Mouse (Mus musculus): ENCODE measurements around the gene Cfap73. TPM values are rescaled to one million over a fixed set of nuclear protein-coding genes. Genes with fewer than 3 reads are reported as not detected.

Gene Cfap73
- not detected for total RNA-seq (2021)
- long read RNA-seq, experiment 1 = 0 reads
- long read RNA-seq, experiment 2 = 0 reads

- no peak for TF ChIP-seq CTCF (IDR thresholded peaks at IDR 0.05)
- DNase-seq = no peak
- H3K27ac ChIP-seq = no peak within 1 kb of the TSS
- H3K4me3 ChIP-seq = 0 out of 2 replicates have a peak within 1 kb of the TSS, but pooled peaks have one; percentile 7
- intact Hi-C loops (cut with DNase I) = no loop called here
These were observed at the start of gene Cfap73 for GRCm38 (mm10) chr5:120634131-120634530. Gene Cfap73 (minus strand): TSS chr5:120634235.

GRCm38 (mm10) chr5:120682982-120683771, 49.1 kb upstream of the Cfap73 start:
- intact Hi-C loops (cut with DNase I) = no loop called here
- H3K4me3 ChIP-seq = no peak overlapping the region
- no peak for TF ChIP-seq CTCF (IDR thresholded peaks at IDR 0.05)
- no peak overlapping the region for H3K27ac ChIP-seq
- no peak for DNase-seq

GRCm38 (mm10) chr5:120680918-120681317, 46.9 kb upstream of the Cfap73 start:
- DNase-seq = no peak
- intact Hi-C loops (cut with DNase I) = no loop called here
- no peak for TF ChIP-seq CTCF (IDR thresholded peaks at IDR 0.05)
- Histone ChIP-seq H3K4me3 (no peak overlapping the region), H3K27ac (no peak overlapping the region)

GRCm38 (mm10) chr5:120679676-120680555, 45.9 kb upstream of the Cfap73 start:
- H3K4me3 ChIP-seq = peak overlapping the region; percentile 40
- intact Hi-C loops (cut with DNase I) = loop anchor here (5.0 kb wide), 1 partner anchor 67 kb away; the partner anchor contains the start of gene Oas2
- peak; percentile 52 for TF ChIP-seq CTCF (IDR thresholded peaks at IDR 0.05)

GRCm38 (mm10) chr5:120677516-120677915, 43.5 kb upstream of the Cfap73 start:
- no peak overlapping the region for H3K27ac ChIP-seq
- no peak for TF ChIP-seq CTCF (IDR thresholded peaks at IDR 0.05)
- H3K4me3 ChIP-seq = no peak overlapping the region
- intact Hi-C loops (cut with DNase I) = loop anchor here (5.0 kb wide), 1 partner anchor 70 kb away; the partner anchor contains the start of gene Oas2
- DNase-seq = no peak

More at GRCm38 (mm10) chr5:120679676-120680555, 45.9 kb upstream of the Cfap73 start:
- H3K27ac ChIP-seq = no peak overlapping the region
- peak; percentile 77 for DNase-seq

- intact Hi-C loops (cut with DNase I) = loop anchor here (5.0 kb wide), 1 partner anchor 73 kb away; the partner anchor contains the start of gene Oas2
- Histone ChIP-seq H3K4me3 (no peak overlapping the region), H3K27ac (no peak overlapping the region)
- no peak for DNase-seq
- no peak for TF ChIP-seq CTCF (IDR thresholded peaks at IDR 0.05)
These were observed 40.5 kb upstream of the Cfap73 start for GRCm38 (mm10) chr5:120674229-120675145.

GRCm38 (mm10) chr5:120673626-120674025, 39.6 kb upstream of the Cfap73 start:
- TF ChIP-seq CTCF (IDR thresholded peaks at IDR 0.05) = peak; percentile 86

GRCm38 (mm10) chr5:120671865-120672264, 37.8 kb upstream of the Cfap73 start:
- intact Hi-C loops (cut with DNase I) = no loop called here

More at GRCm38 (mm10) chr5:120673626-120674025, 39.6 kb upstream of the Cfap73 start:
- intact Hi-C loops (cut with DNase I) = loop anchor here (1.0 kb wide), 1 partner anchor 53 kb away; no protein-coding TSS in a partner anchor
- Histone ChIP-seq H3K27ac (no peak overlapping the region), H3K4me3 (no peak overlapping the region)
- peak; percentile 72 for DNase-seq

GRCm38 (mm10) chr5:120670132-120670531, 36.1 kb upstream of the Cfap73 start:
- intact Hi-C loops (cut with DNase I) = no loop called here

More at GRCm38 (mm10) chr5:120671865-120672264, 37.8 kb upstream of the Cfap73 start:
- DNase-seq = no peak
- TF ChIP-seq CTCF (IDR thresholded peaks at IDR 0.05) = no peak
- Histone ChIP-seq H3K27ac (no peak overlapping the region), H3K4me3 (no peak overlapping the region)

GRCm38 (mm10) chr5:120668761-120669160, 34.7 kb upstream of the Cfap73 start:
- intact Hi-C loops (cut with DNase I) = no loop called here
- no peak overlapping the region for H3K4me3 ChIP-seq
- no peak overlapping the region for H3K27ac ChIP-seq
- no peak for TF ChIP-seq CTCF (IDR thresholded peaks at IDR 0.05)
- DNase-seq = no peak

More at GRCm38 (mm10) chr5:120670132-120670531, 36.1 kb upstream of the Cfap73 start:
- Histone ChIP-seq H3K4me3 (no peak overlapping the region), H3K27ac (no peak overlapping the region)
- DNase-seq = no peak
- TF ChIP-seq CTCF (IDR thresholded peaks at IDR 0.05) = no peak

GRCm38 (mm10) chr5:120664888-120665287, 30.9 kb upstream of the Cfap73 start:
- intact Hi-C loops (cut with DNase I) = no loop called here
- no peak overlapping the region for H3K27ac ChIP-seq
- no peak for DNase-seq
- no peak overlapping the region for H3K4me3 ChIP-seq
- no peak for TF ChIP-seq CTCF (IDR thresholded peaks at IDR 0.05)
